Mouse (Mus musculus): ENCODE measurements around the gene Slc4a10. TPM values are rescaled to one million over a fixed set of nuclear protein-coding genes. Genes with fewer than 3 reads are reported as not detected.

The Slc4a10 gene
- polyA plus RNA-seq, 2 experiments, result not detected

DNA sequence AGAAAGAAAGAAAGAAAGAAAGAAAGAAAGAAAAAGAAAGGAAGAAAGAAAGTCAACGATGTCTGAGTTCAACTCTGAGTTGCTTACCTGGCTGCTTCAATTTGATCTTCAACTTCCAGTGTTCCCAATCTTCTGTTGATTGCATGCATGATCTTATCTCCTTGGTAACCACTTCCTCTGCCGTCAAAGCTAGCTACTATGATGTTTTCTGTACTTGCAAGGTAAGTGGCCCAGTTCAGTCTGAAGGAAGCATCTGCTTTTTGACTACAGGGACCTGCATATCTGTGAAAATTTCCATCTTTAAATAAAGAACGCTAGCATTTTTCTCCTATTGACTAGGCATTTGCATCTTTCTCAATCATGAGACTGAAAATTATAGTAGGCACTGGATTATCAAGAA, 305.8 kb downstream of the Slc4a10 start:
- DNase-seq (ENCODE audit: low read depth in 3 of 3, low spot score in 3 of 3), result no peak
- Histone ChIP-seq H3K9ac (replicated peaks) (no peak overlapping the region), H3K4me1 (replicated peaks; ENCODE audit: control insufficient read depth in 2 of 2, insufficient read depth in 2 of 2, low read length in 1 of 2) (no peaks in the 10 kb centered on the region), H3K27ac (no peak overlapping the region), H3K9me3 (ENCODE audit: control insufficient read depth, low read length) (no peaks in the 10 kb centered on the region), H3K4me2 (ENCODE audit: low read depth) (no peak overlapping the region), H3K27me3 (ENCODE audit: control insufficient read depth, insufficient read depth, low read length) (no peaks in the 10 kb centered on the region), H3K36me3 (replicated peaks; ENCODE audit: control insufficient read depth, insufficient read depth, low read depth) (no peaks in the 10 kb centered on the region), H3K4me3 (ENCODE audit: insufficient read depth in 1 of 2, low read depth in 2 of 2, low read length in 2 of 2) (no peak overlapping the region)
- no peak for ATAC-seq (ENCODE audit: insufficient read depth)
- WGBS (ENCODE audit: insufficient replicate concordance), result 47% methylated on average over 3 of the region's 3 CpGs
- TF ChIP-seq CTCF (IDR thresholded peaks at IDR 0.05; ENCODE audit: low read depth) (no peak), EP300 (IDR thresholded peaks at IDR 0.05; ENCODE audit: low read depth) (no peak)

DNA sequence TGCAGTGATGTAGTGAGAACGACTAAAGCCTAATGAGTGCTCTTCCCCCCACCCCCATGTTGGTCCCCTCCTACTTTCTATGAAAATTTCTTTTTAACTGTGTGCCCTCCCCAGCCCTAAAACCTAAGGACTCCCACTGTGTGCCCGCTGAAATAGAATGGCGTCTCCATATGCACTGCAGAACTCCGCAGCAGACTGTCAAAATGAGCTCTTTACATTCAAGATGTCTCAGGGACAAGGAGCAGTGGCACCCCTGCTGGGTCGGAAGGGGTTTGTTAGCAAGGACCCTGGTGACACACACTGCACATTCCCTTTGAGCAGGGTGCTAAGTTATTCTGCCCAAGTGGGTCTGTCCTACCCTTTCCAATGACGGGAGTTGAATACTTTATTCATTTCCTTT, 309.5 kb downstream of the Slc4a10 start:
- 66% methylated on average over 6 of the region's 6 CpGs for WGBS (ENCODE audit: insufficient replicate concordance)
- H3K27ac ChIP-seq, result no peak overlapping the region
- TF ChIP-seq CTCF (IDR thresholded peaks at IDR 0.05; ENCODE audit: low read depth), result no peak
- no peak for TF ChIP-seq EP300 (IDR thresholded peaks at IDR 0.05; ENCODE audit: low read depth)
- no peak for DNase-seq (ENCODE audit: low read depth in 3 of 3, low spot score in 3 of 3)
- H3K36me3 ChIP-seq (replicated peaks; ENCODE audit: control insufficient read depth, insufficient read depth, low read depth), result no peaks in the 10 kb centered on the region
- H3K27me3 ChIP-seq (ENCODE audit: control insufficient read depth, insufficient read depth, low read length), result no peaks in the 10 kb centered on the region
- H3K9me3 ChIP-seq (ENCODE audit: control insufficient read depth, low read length), result no peaks in the 10 kb centered on the region
- ATAC-seq (ENCODE audit: insufficient read depth), result no peak
- H3K4me1 ChIP-seq (replicated peaks; ENCODE audit: control insufficient read depth in 2 of 2, insufficient read depth in 2 of 2, low read length in 1 of 2), result no peaks in the 10 kb centered on the region
- no peak overlapping the region for H3K9ac ChIP-seq (replicated peaks)
- no peak overlapping the region for H3K4me3 ChIP-seq (ENCODE audit: insufficient read depth in 1 of 2, low read depth in 2 of 2, low read length in 2 of 2)
- no peak overlapping the region for H3K4me2 ChIP-seq (ENCODE audit: low read depth)

DNA sequence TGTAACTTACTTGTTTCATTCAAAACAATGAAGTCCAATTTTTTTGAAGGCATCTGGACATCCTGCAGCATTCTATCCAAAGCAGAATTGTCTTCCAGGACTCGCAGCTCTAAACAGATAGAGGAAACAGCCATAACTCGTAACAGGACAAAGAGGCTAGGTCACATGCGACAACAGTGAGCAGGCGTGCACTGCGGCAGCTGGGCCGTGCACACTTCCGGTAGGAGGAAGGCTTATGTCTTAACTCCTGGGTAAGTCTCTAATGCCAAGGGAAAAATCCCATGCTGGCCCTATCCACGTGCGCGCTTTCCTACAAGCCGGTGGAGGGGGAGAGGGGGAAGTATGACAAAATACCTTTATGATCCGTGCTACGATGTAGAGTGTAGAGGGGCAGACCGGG, 310.3 kb downstream of the Slc4a10 start:
- Histone ChIP-seq H3K36me3 (replicated peaks; ENCODE audit: control insufficient read depth, insufficient read depth, low read depth) (no peaks in the 10 kb centered on the region), H3K4me2 (ENCODE audit: low read depth) (no peak overlapping the region), H3K9me3 (ENCODE audit: control insufficient read depth, low read length) (no peaks in the 10 kb centered on the region), H3K4me3 (ENCODE audit: insufficient read depth in 1 of 2, low read depth in 2 of 2, low read length in 2 of 2) (no peak overlapping the region), H3K4me1 (replicated peaks; ENCODE audit: control insufficient read depth in 2 of 2, insufficient read depth in 2 of 2, low read length in 1 of 2) (no peaks in the 10 kb centered on the region), H3K9ac (replicated peaks) (no peak overlapping the region), H3K27ac (no peak overlapping the region), H3K27me3 (ENCODE audit: control insufficient read depth, insufficient read depth, low read length) (no peaks in the 10 kb centered on the region)
- no peak for ATAC-seq (ENCODE audit: insufficient read depth)
- TF ChIP-seq CTCF (IDR thresholded peaks at IDR 0.05; ENCODE audit: low read depth) (no peak), EP300 (IDR thresholded peaks at IDR 0.05; ENCODE audit: low read depth) (no peak)
- WGBS (ENCODE audit: insufficient replicate concordance), result 72% methylated on average over 14 of the region's 14 CpGs
- DNase-seq (ENCODE audit: low read depth in 3 of 3, low spot score in 3 of 3), result no peak

DNA sequence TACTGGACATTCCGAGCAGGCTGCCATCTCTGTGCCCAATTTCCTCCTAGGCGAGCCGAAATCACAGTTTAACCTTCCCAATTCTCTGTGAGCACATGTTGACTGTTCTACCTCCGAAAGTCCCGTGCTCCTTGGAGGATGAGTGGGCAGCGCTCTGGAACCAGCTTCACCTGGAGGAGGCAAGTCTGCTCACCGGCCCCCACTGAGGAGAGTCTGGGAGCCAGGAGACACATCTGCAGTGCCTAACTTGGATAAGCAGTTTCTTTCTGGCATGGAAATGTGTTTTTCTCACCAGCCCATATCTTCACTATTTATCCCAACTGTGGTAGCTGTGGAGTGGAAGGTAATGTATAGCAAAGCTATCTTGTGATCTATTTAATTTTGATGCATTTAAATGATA, 311.0 kb downstream of the Slc4a10 start:
- no peaks in the 10 kb centered on the region for H3K9me3 ChIP-seq (ENCODE audit: control insufficient read depth, low read length)
- no peak for TF ChIP-seq EP300 (IDR thresholded peaks at IDR 0.05; ENCODE audit: low read depth)
- TF ChIP-seq CTCF (IDR thresholded peaks at IDR 0.05; ENCODE audit: low read depth), result no peak
- H3K9ac ChIP-seq (replicated peaks), result no peak overlapping the region
- no peaks in the 10 kb centered on the region for H3K36me3 ChIP-seq (replicated peaks; ENCODE audit: control insufficient read depth, insufficient read depth, low read depth)
- no peak for DNase-seq (ENCODE audit: low read depth in 3 of 3, low spot score in 3 of 3)
- ATAC-seq (ENCODE audit: insufficient read depth), result no peak
- H3K4me3 ChIP-seq (ENCODE audit: insufficient read depth in 1 of 2, low read depth in 2 of 2, low read length in 2 of 2), result no peak overlapping the region
- no peaks in the 10 kb centered on the region for H3K4me1 ChIP-seq (replicated peaks; ENCODE audit: control insufficient read depth in 2 of 2, insufficient read depth in 2 of 2, low read length in 1 of 2)
- H3K27ac ChIP-seq, result no peak overlapping the region
- no peak overlapping the region for H3K4me2 ChIP-seq (ENCODE audit: low read depth)
- WGBS (ENCODE audit: insufficient replicate concordance), result 73% methylated on average over 7 of the region's 7 CpGs
- no peaks in the 10 kb centered on the region for H3K27me3 ChIP-seq (ENCODE audit: control insufficient read depth, insufficient read depth, low read length)

DNA sequence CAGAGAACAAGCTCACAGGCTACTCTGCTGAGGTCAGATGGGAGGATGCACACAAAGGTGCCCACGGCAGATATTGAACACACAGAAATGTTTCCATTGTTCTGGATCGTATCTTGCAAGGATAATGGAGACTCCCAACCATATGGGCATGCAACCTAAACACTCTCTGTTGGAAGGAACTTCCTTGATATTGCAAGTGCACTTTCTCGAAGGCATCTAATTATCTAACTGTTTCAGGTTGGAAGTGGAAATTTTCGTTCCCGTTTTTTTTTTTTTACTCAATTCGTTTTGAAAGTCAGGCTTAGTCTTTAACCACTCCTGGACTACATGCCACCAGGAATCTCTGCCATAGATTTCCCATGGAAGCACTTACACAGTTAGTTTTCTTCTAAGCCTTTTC, 314.6 kb downstream of the Slc4a10 start:
- Histone ChIP-seq H3K27ac (no peak overlapping the region), H3K9me3 (ENCODE audit: control insufficient read depth, low read length) (no peaks in the 10 kb centered on the region), H3K36me3 (replicated peaks; ENCODE audit: control insufficient read depth, insufficient read depth, low read depth) (no peaks in the 10 kb centered on the region), H3K4me2 (ENCODE audit: low read depth) (no peak overlapping the region), H3K9ac (replicated peaks) (no peak overlapping the region), H3K4me1 (replicated peaks; ENCODE audit: control insufficient read depth in 2 of 2, insufficient read depth in 2 of 2, low read length in 1 of 2) (no peaks in the 10 kb centered on the region), H3K27me3 (ENCODE audit: control insufficient read depth, insufficient read depth, low read length) (no peaks in the 10 kb centered on the region), H3K4me3 (ENCODE audit: insufficient read depth in 1 of 2, low read depth in 2 of 2, low read length in 2 of 2) (no peak overlapping the region)
- TF ChIP-seq CTCF (IDR thresholded peaks at IDR 0.05; ENCODE audit: low read depth) (no peak), EP300 (IDR thresholded peaks at IDR 0.05; ENCODE audit: low read depth) (no peak)
- ATAC-seq (ENCODE audit: insufficient read depth) (no peak), DNase-seq (ENCODE audit: low read depth in 3 of 3, low spot score in 3 of 3) (no peak)
- WGBS (ENCODE audit: insufficient replicate concordance), result 60% methylated on average over 6 of the region's 6 CpGs
